Mouse (Mus musculus): ENCODE measurements at regions not wholly inside any gene's neighbourhood (a gene's known extent, or its start where the extent isn't known, plus 50 kb on each side); places are given as distances from the start of the nearest gene placed in this dataset.
A peak's percentile ranks its signal among the peaks of the same experiment; 100 is the strongest.
"Not testable (repeated sequence)": the region's sequence is repeated elsewhere in the genome, so short reads cannot be mapped to it uniquely, and the experiment has no call there.

- no peak for DNase-seq (ENCODE audit: low spot score)
Observed at GRCm38 (mm10) chr13:111860931-111861330, 52.1 kb upstream of the Map3k1 start.

DNA sequence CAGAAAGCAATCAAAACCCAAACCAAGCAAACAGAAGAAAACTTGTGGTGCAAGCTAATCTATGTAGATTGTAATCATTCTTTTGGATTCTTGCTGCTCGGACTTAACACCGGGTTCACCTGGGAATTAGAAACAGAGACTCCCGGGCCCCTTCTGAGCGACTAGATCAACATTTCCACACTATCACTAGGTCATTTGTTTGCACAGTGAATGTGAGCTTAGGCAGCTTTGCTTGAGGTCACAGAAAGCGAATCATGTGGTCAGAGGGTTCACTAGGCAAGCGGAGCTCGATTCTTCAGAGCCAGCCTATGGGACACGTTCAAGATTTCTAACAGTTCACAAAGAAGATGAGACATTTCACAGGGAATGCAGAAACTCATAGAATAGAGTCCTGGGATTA, 53.5 kb upstream of the Map3k1 start:
- no peak for DNase-seq (ENCODE audit: low spot score)

GRCm38 (mm10) chr13:111865956-111866355, 57.2 kb upstream of the Map3k1 start:
- DNase-seq (ENCODE audit: low spot score) = no peak

DNA sequence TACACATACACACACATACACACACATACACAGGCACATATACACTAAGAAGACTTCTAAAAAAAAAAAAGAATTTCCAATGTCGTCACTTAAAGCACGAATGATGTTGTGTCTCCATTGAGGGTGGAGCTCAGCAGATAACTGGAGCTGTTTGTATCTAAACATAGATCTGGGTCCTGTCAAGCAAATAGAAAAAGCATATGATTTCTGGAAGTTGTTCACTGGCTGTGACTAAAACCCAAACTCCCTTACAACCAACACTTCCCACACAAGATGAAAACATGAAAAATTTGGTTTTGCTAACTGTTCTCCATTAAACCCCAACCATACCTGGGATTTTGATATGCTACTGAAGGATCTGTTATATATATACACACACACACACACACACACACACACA, 58.5 kb upstream of the Map3k1 start:
- DNase-seq (ENCODE audit: low spot score) = no peak

- peak; percentile 35 for DNase-seq (ENCODE audit: low spot score)
Observed at GRCm38 (mm10) chr13:111867763-111868725, 59.3 kb upstream of the Map3k1 start.

- no peak for DNase-seq (ENCODE audit: low spot score)
Observed at GRCm38 (mm10) chr13:111868947-111869346, 60.2 kb upstream of the Map3k1 start.

- no peak for DNase-seq (ENCODE audit: low spot score)
Observed at GRCm38 (mm10) chr13:111869771-111870437, 61.1 kb upstream of the Map3k1 start.

- no peak for DNase-seq (ENCODE audit: low spot score)
Observed at GRCm38 (mm10) chr13:111870505-111870904, 61.7 kb upstream of the Map3k1 start.

DNA sequence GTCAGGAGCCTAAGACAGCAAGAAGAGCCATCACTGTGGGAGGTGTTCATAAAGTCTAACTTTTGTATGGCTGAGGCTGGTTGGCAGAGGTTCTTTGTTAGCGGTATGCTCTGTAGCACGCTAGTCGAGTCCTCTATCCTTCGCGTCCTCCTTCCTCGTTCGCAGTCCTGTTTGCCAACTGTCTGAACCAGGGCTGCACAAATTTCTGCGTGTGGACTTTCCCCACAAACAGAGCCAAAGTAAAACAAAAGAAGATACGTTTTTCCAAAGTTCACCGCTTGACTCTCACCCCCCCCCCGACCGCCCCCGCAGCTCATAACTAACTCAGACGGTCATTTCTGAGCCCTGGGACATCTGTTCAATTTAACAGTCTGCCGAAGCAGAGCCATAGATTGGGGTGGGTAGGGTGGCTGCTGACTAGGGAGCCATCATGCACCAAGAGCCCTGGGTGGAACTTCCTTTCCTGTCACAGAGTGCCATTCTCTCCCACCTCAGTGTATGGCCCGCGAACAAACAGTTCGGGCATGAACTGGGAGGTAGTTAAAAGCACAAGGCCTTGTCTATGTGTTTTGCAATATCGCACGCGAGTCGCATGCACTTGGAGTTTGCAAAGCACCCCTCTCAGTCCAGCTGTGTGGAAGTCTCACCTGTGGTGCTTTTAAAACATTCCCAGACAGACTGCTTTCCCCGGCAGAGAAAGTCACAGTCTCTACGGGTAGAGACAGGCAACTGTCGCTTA, 63.0 kb upstream of the Map3k1 start:
- no peak for DNase-seq (ENCODE audit: low spot score)

GRCm38 (mm10) chr13:111874330-111874729, 65.5 kb upstream of the Map3k1 start:
- DNase-seq (ENCODE audit: low spot score) = no peak

DNA sequence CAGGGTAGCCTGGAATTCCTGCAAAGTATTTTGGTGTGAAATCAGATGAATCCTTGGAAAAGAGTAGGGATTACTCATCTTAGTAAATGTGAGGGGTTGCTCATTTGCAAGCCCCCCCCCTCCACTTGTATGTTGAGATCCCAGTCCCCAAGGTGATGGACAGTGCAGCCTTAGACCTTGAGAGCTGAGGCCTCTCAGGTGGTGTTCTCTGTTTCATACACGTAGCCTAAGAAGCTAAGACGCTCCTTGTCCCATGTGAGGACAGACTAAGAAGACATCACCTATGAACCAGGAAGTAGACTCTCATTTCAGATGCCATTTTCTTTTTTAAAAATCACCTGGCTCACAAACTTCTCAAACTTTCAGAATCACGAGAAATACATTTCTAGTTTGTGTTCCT, 67.6 kb upstream of the Map3k1 start:
- DNase-seq (ENCODE audit: low spot score) = no peak

GRCm38 (mm10) chr13:111876847-111877246, 68.1 kb upstream of the Map3k1 start:
- DNase-seq (ENCODE audit: low spot score) = no peak

DNA sequence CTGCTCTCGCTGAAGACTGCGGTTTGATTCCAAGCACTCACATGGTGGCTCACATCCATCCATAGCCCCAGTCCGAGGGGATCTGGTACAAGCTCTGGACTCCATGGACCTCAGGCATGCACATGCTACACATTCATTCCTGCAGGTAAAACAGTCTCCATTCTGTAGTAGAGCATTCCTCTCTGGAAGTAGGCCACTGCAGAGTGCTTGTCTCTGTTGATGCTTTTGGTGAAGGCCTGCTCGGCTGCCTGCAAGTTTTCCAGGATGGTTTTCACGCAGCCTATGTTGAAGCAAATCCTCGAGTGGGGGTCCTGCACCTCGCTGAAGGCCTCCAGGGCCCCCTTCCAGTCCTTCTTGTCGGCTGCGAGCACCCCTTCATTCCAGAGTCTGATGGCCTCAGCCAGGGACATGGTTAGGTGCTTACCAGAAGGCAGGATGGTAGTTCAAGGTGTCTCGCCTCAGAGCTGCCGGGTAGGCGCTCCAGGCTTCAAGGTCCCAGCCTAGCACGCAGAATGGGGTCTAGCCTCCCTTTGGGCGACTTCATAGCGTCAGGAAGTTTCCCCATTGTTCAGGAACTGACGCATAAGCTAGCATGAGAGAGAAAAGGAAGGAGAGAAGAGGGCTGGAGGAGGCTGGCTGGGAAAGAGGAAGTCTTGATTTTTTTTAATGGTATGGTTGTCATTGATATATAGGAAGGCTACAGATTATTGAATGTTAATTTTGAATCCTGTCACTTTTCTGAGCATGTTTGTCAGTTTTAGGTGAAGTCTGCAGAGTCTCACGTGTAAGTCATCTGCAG, 75.2 kb upstream of the Map3k1 start:
- DNase-seq (ENCODE audit: low spot score) = not testable (repeated sequence)

DNA sequence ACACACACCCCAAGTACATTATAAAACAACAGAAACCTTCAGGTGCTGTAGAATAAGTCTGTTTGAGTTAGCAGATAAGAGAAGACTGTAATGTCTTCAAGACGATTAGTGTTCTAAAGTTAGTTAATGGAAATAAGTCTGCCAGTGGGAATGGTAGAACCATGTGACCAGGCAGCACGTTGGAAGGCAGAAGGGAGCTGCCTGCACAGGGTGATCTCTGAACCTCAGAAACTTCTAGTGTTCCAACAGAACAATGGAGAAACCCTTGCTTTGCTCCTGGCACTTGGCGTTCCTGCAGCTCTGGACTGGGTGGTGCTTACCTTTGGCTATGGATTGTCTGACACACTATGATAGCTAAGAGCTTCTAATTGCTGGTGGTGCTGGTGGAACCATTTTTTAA, 82.0 kb upstream of the Map3k1 start:
- no peak for DNase-seq (ENCODE audit: low spot score)

- DNase-seq (ENCODE audit: low spot score) = no peak
Observed at GRCm38 (mm10) chr13:111892141-111892540, 83.3 kb upstream of the Map3k1 start.

- no peak for DNase-seq (ENCODE audit: low spot score)
Observed at GRCm38 (mm10) chr13:111893221-111893713, 84.5 kb upstream of the Map3k1 start.

- DNase-seq (ENCODE audit: low spot score) = peak; percentile 66
Observed at GRCm38 (mm10) chr13:111894804-111895478, 86.1 kb upstream of the Map3k1 start.

DNA sequence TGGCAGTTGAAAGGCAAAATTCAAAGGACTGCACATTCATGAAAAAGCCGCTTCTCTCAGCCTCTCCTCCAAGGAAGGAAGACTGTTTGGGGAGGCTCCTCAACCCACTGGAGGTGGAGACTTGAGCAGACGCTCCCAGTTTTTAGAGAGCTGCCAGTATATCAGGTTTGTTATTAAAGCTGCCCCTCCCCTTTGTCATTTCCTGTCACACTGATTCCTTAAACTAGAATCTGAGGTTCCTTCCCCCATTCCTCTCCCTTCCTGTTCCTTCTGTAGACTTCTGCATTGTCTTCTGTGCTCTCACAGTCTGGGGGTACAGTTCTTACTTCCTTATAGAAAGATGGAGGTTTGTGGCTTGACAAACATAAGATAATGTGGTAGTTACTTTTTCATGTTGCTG, 87.5 kb upstream of the Map3k1 start:
- DNase-seq (ENCODE audit: low spot score) = peak; percentile 19

DNA sequence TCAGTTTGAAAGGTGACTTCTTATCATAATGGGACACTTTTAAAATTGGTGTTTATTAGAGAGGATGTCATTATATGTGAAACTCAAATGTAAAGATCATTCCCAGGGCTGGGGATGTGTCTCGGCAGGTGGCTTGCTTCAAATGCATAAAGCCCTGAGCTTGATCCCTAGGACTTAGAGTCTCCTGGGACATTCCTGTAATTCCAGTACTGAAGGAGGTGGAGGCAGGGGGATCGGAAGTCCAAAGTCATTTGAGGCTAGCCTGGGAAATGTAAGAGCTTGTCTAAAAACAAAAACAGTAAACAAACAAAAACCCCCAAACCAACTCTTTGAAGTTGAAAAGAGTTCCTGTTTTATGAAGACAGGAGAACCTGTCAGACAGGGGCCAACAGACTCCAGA, 94.6 kb upstream of the Map3k1 start:
- no peak for DNase-seq (ENCODE audit: low spot score)

GRCm38 (mm10) chr13:111903931-111904330, 95.1 kb upstream of the Map3k1 start:
- DNase-seq (ENCODE audit: low spot score) = no peak

- no peak for DNase-seq (ENCODE audit: low spot score)
Observed at GRCm38 (mm10) chr13:111904616-111905212, 95.9 kb upstream of the Map3k1 start.

Measured in urinary bladder, postnatal 14 days (tissue).